Mouse (Mus musculus) c-Kit-positive CD71-negative TER-119-negative erythroid progenitor cells, embryonic 14.5 days (primary cell): ENCODE data around the gene Mief2.
A peak's percentile ranks its signal among the peaks of the same experiment; 100 is the strongest.

Source experiments
- DNase-seq: peaks from one replicate; pipeline ENCODE4 v3.0.0-alpha.2; 2013; ENCODE audit warnings: low read depth

Mief2 gene

GRCm38 (mm10) chr11:60719263-60719662 lies 8.9 kb upstream of the Mief2 start:
- DNase-seq: no peak

GRCm38 (mm10) chr11:60726601-60727391 lies 1.4 kb upstream of the Mief2 start, which contains the start of gene Flii:
TSS of gene Flii (minus strand) at chr11:60727263.
- DNase-seq: peak; percentile 54

- DNase-seq: peak; percentile 14
These were observed 632 bp upstream of the Mief2 start for GRCm38 (mm10) chr11:60727392-60728140.

- DNase-seq: no peak
These were observed 1.0 kb downstream of the Mief2 start for GRCm38 (mm10) chr11:60729217-60729641.

- no peak for DNase-seq
These were observed 2.0 kb downstream of the Mief2 start for GRCm38 (mm10) chr11:60730169-60730568.

GRCm38 (mm10) chr11:60731251-60731650 lies 3.1 kb downstream of the Mief2 start:
- DNase-seq: no peak

- DNase-seq: no peak
These were observed 6.0 kb downstream of the Mief2 start for GRCm38 (mm10) chr11:60734206-60734605.

GRCm38 (mm10) chr11:60735191-60735590 lies 7.0 kb downstream of the Mief2 start:
- DNase-seq: no peak

- no peak for DNase-seq
These were observed 8.3 kb downstream of the Mief2 start for GRCm38 (mm10) chr11:60736491-60736890.

- DNase-seq: no peak
These were observed 9.3 kb downstream of the Mief2 start for GRCm38 (mm10) chr11:60737450-60737849.

GRCm38 (mm10) chr11:60740321-60740720 lies 12.1 kb downstream of the Mief2 start:
- no peak for DNase-seq

GRCm38 (mm10) chr11:60755570-60755969 lies 27.4 kb downstream of the Mief2 start:
- no peak for DNase-seq

- DNase-seq: no peak
These were observed 33.5 kb downstream of the Mief2 start for GRCm38 (mm10) chr11:60761681-60762080.

GRCm38 (mm10) chr11:60766969-60767368 lies 38.8 kb downstream of the Mief2 start:
- DNase-seq: no peak

GRCm38 (mm10) chr11:60769322-60769721 lies 41.1 kb downstream of the Mief2 start:
- no peak for DNase-seq

GRCm38 (mm10) chr11:60770776-60771175 lies 42.6 kb downstream of the Mief2 start:
- DNase-seq: no peak

GRCm38 (mm10) chr11:60772161-60772560 lies 44.0 kb downstream of the Mief2 start:
- DNase-seq: no peak

GRCm38 (mm10) chr11:60774158-60774689 lies 46.0 kb downstream of the Mief2 start:
- no peak for DNase-seq

- no peak for DNase-seq
These were observed 46.6 kb downstream of the Mief2 start for GRCm38 (mm10) chr11:60774841-60775240.

- no peak for DNase-seq
These were observed 47.4 kb downstream of the Mief2 start for GRCm38 (mm10) chr11:60775578-60775977.

GRCm38 (mm10) chr11:60776107-60776828 lies 48.1 kb downstream of the Mief2 start:
- DNase-seq: no peak
